Mouse (Mus musculus): ENCODE data around the gene Cdhr4.
A peak's percentile ranks its signal among the peaks of the same experiment; 100 is the strongest.

GRCm38 (mm10) chr9:107975399-107976386, 16.6 kb upstream of the Cdhr4 start, which contains the start of gene Uba7:
- TF ChIP-seq CTCF (IDR thresholded peaks at IDR 0.05; ENCODE audit: low read depth) (no peak), EP300 (IDR thresholded peaks at IDR 0.05; ENCODE audit: low read depth) (peak; percentile 91)
